Mouse (Mus musculus) liver, postnatal 0 days (tissue): ENCODE results near the gene Tfrc. TPM values are rescaled to one million over a fixed set of nuclear protein-coding genes. Genes with fewer than 3 reads are reported as not detected.
A peak's percentile ranks its signal among the peaks of the same experiment; 100 is the strongest.

ENCODE experiments used
- ATAC-seq: fragments of 200-750 bp; cut with Nextera tagmentation; 2 replicates; pipeline ENCODE4 v1.8.0; 2017; ENCODE audit warnings: mild to moderate bottlenecking, moderate library complexity
- DNase-seq: peaks from one replicate; pipeline ENCODE4 v3.0.0-alpha.2; 2016
- H3K27ac ChIP-seq: fragments of 300-500 bp; sonication (generic); 2 replicates; pipeline ENCODE4 v1.5.1; 2014; ENCODE audit warnings: antibody characterized with exemption, moderate library complexity, mild to moderate bottlenecking, low read depth
- H3K27me3 ChIP-seq: fragments of 300-500 bp; sonication (generic); 2 replicates; pipeline ENCODE4 v1.6.1; 2014; ENCODE audit warnings: low read length, control low read depth, mixed read lengths; ENCODE audit not compliant: insufficient read depth
- H3K36me3 ChIP-seq: fragments of 300-500 bp; sonication (generic); replicated peaks from 2 replicates; pipeline ENCODE4 v1.6.1; 2014; ENCODE audit warnings: mild to moderate bottlenecking, control low read depth, low read length, moderate library complexity, mixed read lengths; ENCODE audit not compliant: insufficient read depth
- H3K4me1 ChIP-seq: fragments of 300-500 bp; sonication (generic); 2 replicates; pipeline ENCODE4 v1.6.1; 2014; ENCODE audit warnings: antibody characterized with exemption, mild to moderate bottlenecking, control low read depth; ENCODE audit not compliant: insufficient read depth
- H3K4me2 ChIP-seq: fragments of 300-500 bp; sonication (generic); 2 replicates; pipeline ENCODE4 v1.6.1; 2014; ENCODE audit warnings: low read depth, mild to moderate bottlenecking, low read length, moderate library complexity, mixed read lengths
- H3K4me3 ChIP-seq: fragments of 300-500 bp; sonication (generic); 2 replicates; pipeline ENCODE4 v1.5.1; 2014; ENCODE audit warnings: low read depth, low read length
- H3K9ac ChIP-seq: fragments of 300-500 bp; sonication (generic); replicated peaks from 2 replicates; pipeline ENCODE4 v1.6.1; 2014; ENCODE audit warnings: mild to moderate bottlenecking, moderate library complexity
- H3K9me3 ChIP-seq: fragments of 300-500 bp; sonication (generic); 2 replicates; pipeline ENCODE4 v1.6.1; 2016; ENCODE audit warnings: mild to moderate bottlenecking, control low read depth, low read length, mixed read lengths
- CTCF ChIP-seq: sonication (generic); IDR thresholded peaks from 2 replicates; pipeline ENCODE4 v1.5.1; 2016; ENCODE audit warnings: antibody characterized with exemption, low read depth
- EP300 ChIP-seq: IDR thresholded peaks from 2 replicates; pipeline ENCODE4 v1.6.1; 2016; ENCODE audit warnings: antibody characterized with exemption, low read depth, mild to moderate bottlenecking
- WGBS: fragments of 180-500 bp; shearing (Covaris S2); extraction: QIAGEN DNeasy Blood & Tissue Kit; methylation state at CpG from one replicate; pipeline ENCODE4 v1.1.7; 2014; ENCODE audit not compliant: insufficient replicate concordance; 5-methylcytosine and 5-hydroxymethylcytosine counted together
- polyA plus RNA-seq: library from polyadenylated mRNA; unstranded; fragments of >200 nt; fragmentation: Nextera tagmentation; extraction: Ambion mirVana; gene quantifications from 2 replicates; pipeline ENCODE4 v1.2.1, GENCODE M21; 2015

Gene Tfrc
- polyA plus RNA-seq, 1 experiment from 2014 or later = 103 TPM

GRCm38 (mm10) chr16:32609401-32609779 lies 670 bp downstream of the Tfrc start:
- H3K9ac ChIP-seq = peak overlapping the region; percentile 88
- DNase-seq (no peak), ATAC-seq (no peak)
- H3K4me1 ChIP-seq = peaks cover 24% of the 10 kb centered on the region
- H3K36me3 ChIP-seq = peaks cover 20% of the 10 kb centered on the region
- under 1% methylated on average over 14 of the region's 14 CpGs for WGBS
- peak overlapping the region; percentile 75 for H3K4me2 ChIP-seq
- H3K27me3 ChIP-seq = no peaks in the 10 kb centered on the region
- no peak for TF ChIP-seq EP300
- TF ChIP-seq CTCF = no peak
- H3K9me3 ChIP-seq = no peaks in the 10 kb centered on the region
- peak overlapping the region; percentile 93 for H3K27ac ChIP-seq
- peak overlapping the region; percentile 87 for H3K4me3 ChIP-seq

- peak; percentile 76 for TF ChIP-seq EP300
- TF ChIP-seq CTCF = no peak
- H3K9ac ChIP-seq = peak overlapping the region; percentile 88
- peak overlapping the region; percentile 87 for H3K4me3 ChIP-seq
- peak overlapping the region; percentile 93 for H3K27ac ChIP-seq
- peak; percentile 15; the same call in 1 of the 2 replicates for ATAC-seq
- 31% methylated on average over 5 of the region's 5 CpGs for WGBS
- H3K4me2 ChIP-seq = peak overlapping the region; percentile 75
- peaks cover 33% of the 10 kb centered on the region for H3K36me3 ChIP-seq
- peak; percentile 61 for DNase-seq
- H3K9me3 ChIP-seq = no peaks in the 10 kb centered on the region
- peaks cover 24% of the 10 kb centered on the region for H3K4me1 ChIP-seq
- no peaks in the 10 kb centered on the region for H3K27me3 ChIP-seq
Observed at GRCm38 (mm10) chr16:32610460-32611255, 1.9 kb downstream of the Tfrc start.

GRCm38 (mm10) chr16:32612052-32612451 lies 3.3 kb downstream of the Tfrc start:
- Histone ChIP-seq H3K9me3 (no peaks in the 10 kb centered on the region), H3K9ac (peak overlapping the region; percentile 57), H3K27me3 (no peaks in the 10 kb centered on the region), H3K36me3 (peaks cover 47% of the 10 kb centered on the region), H3K4me2 (peak overlapping the region; percentile 75), H3K4me3 (peak overlapping the region; percentile 87), H3K27ac (peak overlapping the region; percentile 93), H3K4me1 (peaks cover 24% of the 10 kb centered on the region)
- 65% methylated on average over 1 of the region's 1 CpGs for WGBS
- DNase-seq (no peak), ATAC-seq (peak; percentile 20)
- TF ChIP-seq CTCF = no peak
- TF ChIP-seq EP300 = peak; percentile 98

DNA sequence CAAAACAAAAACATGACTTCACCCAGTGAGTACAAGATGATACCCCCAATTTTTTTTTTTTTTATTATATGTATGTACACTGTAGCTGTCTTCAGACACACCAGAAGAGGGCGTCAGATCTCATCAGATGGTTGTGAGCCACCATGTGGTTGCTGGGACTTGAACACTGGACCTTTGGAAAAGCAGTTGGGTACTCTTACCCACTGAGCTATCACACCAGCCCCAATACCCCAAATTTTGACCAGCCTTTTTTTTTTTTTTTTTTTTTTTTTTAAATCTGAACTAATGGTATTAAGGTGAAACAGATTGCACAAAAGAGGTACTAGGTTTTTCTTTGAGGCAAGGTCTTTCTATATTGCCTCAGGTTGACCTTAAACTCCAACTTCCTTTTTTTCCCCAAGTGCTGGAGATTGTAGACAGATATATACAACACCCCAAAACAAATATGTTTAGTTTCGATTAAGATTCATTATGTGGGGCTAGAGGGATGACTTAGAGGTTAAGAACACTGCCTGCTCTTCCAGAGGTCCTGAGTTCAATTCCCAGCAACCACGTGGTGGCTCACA lies 4.6 kb downstream of the Tfrc start:
- Histone ChIP-seq H3K9me3 (no peaks in the 10 kb centered on the region), H3K4me1 (peaks cover 15% of the 10 kb centered on the region; the same call in 1 of the 2 replicates), H3K36me3 (peaks cover 59% of the 10 kb centered on the region), H3K4me3 (peak overlapping the region; percentile 87; the same call in 1 of the 2 replicates), H3K9ac (no peak overlapping the region; the same call in 1 of the 2 replicates), H3K27me3 (no peaks in the 10 kb centered on the region), H3K4me2 (peak overlapping the region; percentile 75), H3K27ac (peak overlapping the region; percentile 93)
- whole genome bisulfite sequencing = 57% methylated on average over 3 of the region's 3 CpGs
- ATAC-seq (no peak), DNase-seq (no peak)
- peak; percentile 25 for TF ChIP-seq CTCF
- TF ChIP-seq EP300 = no peak

GRCm38 (mm10) chr16:32614047-32614446 lies 5.3 kb downstream of the Tfrc start:
- no peak for DNase-seq
- TF ChIP-seq CTCF (peak; percentile 71), EP300 (peak; percentile 59; the same call in 1 of the 2 replicates)
- Histone ChIP-seq H3K27ac (peak overlapping the region; percentile 29; the same call in 1 of the 2 replicates), H3K4me3 (no peak overlapping the region), H3K9ac (no peak overlapping the region), H3K4me2 (0 out of 2 replicates have a peak overlapping the region, but pooled peaks have one; percentile 75), H3K27me3 (no peaks in the 10 kb centered on the region), H3K4me1 (peaks cover 15% of the 10 kb centered on the region; the same call in 1 of the 2 replicates), H3K36me3 (peaks cover 66% of the 10 kb centered on the region), H3K9me3 (no peaks in the 10 kb centered on the region)
- ATAC-seq = no peak
- WGBS = 28% methylated on average over 4 of the region's 4 CpGs

DNA sequence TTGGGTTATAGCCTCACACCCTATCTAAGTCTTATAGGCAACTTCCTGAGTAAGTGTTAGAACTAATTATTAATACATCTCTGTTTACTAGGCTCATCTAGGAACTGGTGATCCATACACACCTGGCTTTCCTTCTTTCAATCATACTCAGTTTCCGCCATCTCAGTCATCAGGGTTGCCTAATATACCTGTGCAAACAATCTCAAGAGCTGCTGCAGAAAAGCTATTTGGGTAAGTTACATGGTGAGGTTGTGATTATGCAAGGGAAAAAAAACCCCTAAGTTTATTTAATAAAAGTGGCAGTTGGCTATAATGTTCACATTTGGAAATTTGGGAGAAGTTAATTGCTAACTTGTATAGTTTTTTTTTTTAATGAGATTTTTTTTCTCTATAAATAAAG lies 10.2 kb downstream of the Tfrc start:
- WGBS = 82% methylated on average over 1 of the region's 1 CpGs
- Histone ChIP-seq H3K36me3 (peaks cover 96% of the 10 kb centered on the region), H3K27ac (no peak overlapping the region), H3K4me2 (no peak overlapping the region), H3K9me3 (no peaks in the 10 kb centered on the region), H3K27me3 (no peaks in the 10 kb centered on the region), H3K9ac (no peak overlapping the region), H3K4me3 (no peak overlapping the region), H3K4me1 (no peaks in the 10 kb centered on the region)
- DNase-seq = no peak
- no peak for ATAC-seq
- TF ChIP-seq CTCF (no peak), EP300 (no peak)
